Mouse (Mus musculus): ENCODE data around the gene Ptgds.

Ptgds gene

GRCm38 (mm10) chr2:25450853-25451647 lies 18.8 kb downstream of the Ptgds start:
- DNase-seq (ENCODE audit: low spot score in 2 of 2), result no peak

- no peak for DNase-seq (ENCODE audit: low spot score in 2 of 2)
Observed at GRCm38 (mm10) chr2:25442682-25443081, 27.2 kb downstream of the Ptgds start.

GRCm38 (mm10) chr2:25441067-25441466 lies 28.8 kb downstream of the Ptgds start:
- DNase-seq (ENCODE audit: low spot score in 2 of 2), result no peak

GRCm38 (mm10) chr2:25436286-25436820 lies 33.5 kb downstream of the Ptgds start:
- DNase-seq (ENCODE audit: low spot score in 2 of 2), result no peak

GRCm38 (mm10) chr2:25434292-25434691 lies 35.6 kb downstream of the Ptgds start:
- DNase-seq (ENCODE audit: low spot score in 2 of 2), result no peak

- no peak for DNase-seq (ENCODE audit: low spot score in 2 of 2)
Observed at GRCm38 (mm10) chr2:25433101-25433500, 36.7 kb downstream of the Ptgds start.

GRCm38 (mm10) chr2:25432326-25433098 lies 37.3 kb downstream of the Ptgds start:
- no peak for DNase-seq (ENCODE audit: low spot score in 2 of 2)

GRCm38 (mm10) chr2:25431308-25431855 lies 38.5 kb downstream of the Ptgds start:
- no peak for DNase-seq (ENCODE audit: low spot score in 2 of 2)

GRCm38 (mm10) chr2:25430395-25431233 lies 39.2 kb downstream of the Ptgds start:
- DNase-seq (ENCODE audit: low spot score in 2 of 2), result no peak

GRCm38 (mm10) chr2:25429435-25430180 lies 40.2 kb downstream of the Ptgds start:
- no peak for DNase-seq (ENCODE audit: low spot score in 2 of 2)

GRCm38 (mm10) chr2:25428442-25429236 lies 41.2 kb downstream of the Ptgds start, which contains the start of gene Abca2:
Abca2 (plus strand) TSS chr2:25428703.
- DNase-seq (ENCODE audit: low spot score in 2 of 2), result peak; percentile 93 to 94

- no peak for DNase-seq (ENCODE audit: low spot score in 2 of 2)
Observed at GRCm38 (mm10) chr2:25427256-25427655, 42.6 kb downstream of the Ptgds start.

- peak; percentile 82 to 84 for DNase-seq (ENCODE audit: low spot score in 2 of 2)
Observed at GRCm38 (mm10) chr2:25426721-25427191, 43.1 kb downstream of the Ptgds start.

- DNase-seq (ENCODE audit: low spot score in 2 of 2), result no peak
Observed at GRCm38 (mm10) chr2:25425481-25425880, 44.4 kb downstream of the Ptgds start.

GRCm38 (mm10) chr2:25423626-25424025 lies 46.2 kb downstream of the Ptgds start:
- no peak for DNase-seq (ENCODE audit: low spot score in 2 of 2)

GRCm38 (mm10) chr2:25422587-25423410 lies 47.0 kb downstream of the Ptgds start, which contains the start of gene Fut7:
Fut7 (plus strand) TSS chr2:25423267.
- peak; percentile 50 to 57 for DNase-seq (ENCODE audit: low spot score in 2 of 2)

GRCm38 (mm10) chr2:25421896-25422295 lies 48.0 kb downstream of the Ptgds start:
- DNase-seq (ENCODE audit: low spot score in 2 of 2), result peak; percentile 50 to 59

GRCm38 (mm10) chr2:25417426-25417825 lies 52.4 kb downstream of the Ptgds start:
- no peak for DNase-seq (ENCODE audit: low spot score in 2 of 2)

All from natural killer cell, adult 2 months (primary cell).